Mouse (Mus musculus): ENCODE results near the gene Disp2. TPM values are rescaled to one million over a fixed set of nuclear protein-coding genes. Genes with fewer than 3 reads are reported as not detected.

Gene Disp2
- 65.8 and 79.2 TPM in 2 replicates for polyA plus RNA-seq (2014; fragmentation: Nextera tagmentation; extraction: Ambion mirVana)

- peak within 1 kb of the TSS; percentile 44 for H3K4me3 ChIP-seq (replicated peaks; ENCODE audit: low read length)
- WGBS, result 9% methylated on average over 39 of the region's 39 CpGs
Measured at GRCm38 (mm10) chr2:118779504-118780480, at the start of gene Disp2. Disp2 (plus strand) TSS chr2:118779719.

GRCm38 (mm10) chr2:118729816-118730621, 49.5 kb upstream of the Disp2 start:
- H3K4me3 ChIP-seq (replicated peaks; ENCODE audit: low read length), result no peak overlapping the region
- H3K27ac ChIP-seq, result no peak overlapping the region
- no peak overlapping the region for H3K4me2 ChIP-seq (replicated peaks)
- peaks cover 20% of the 10 kb centered on the region; the same call in 1 of the 2 replicates for H3K27me3 ChIP-seq (ENCODE audit: control insufficient read depth, insufficient read depth, low read length)
- ATAC-seq (ENCODE audit: low FRiP score) (no peak), DNase-seq (ENCODE audit: low spot score) (no peak)
- H3K9ac ChIP-seq, result no peak overlapping the region
- WGBS, result 30% methylated on average over 8 of the region's 8 CpGs
- H3K9me3 ChIP-seq (ENCODE audit: control insufficient read depth, low read length), result no peaks in the 10 kb centered on the region
- no peaks in the 10 kb centered on the region for H3K36me3 ChIP-seq (replicated peaks; ENCODE audit: control insufficient read depth, insufficient read depth)
- H3K4me1 ChIP-seq (replicated peaks; ENCODE audit: control insufficient read depth, insufficient read depth, low read length), result no peaks in the 10 kb centered on the region

More at GRCm38 (mm10) chr2:118779504-118780480, at the start of gene Disp2:
- ATAC-seq (ENCODE audit: low FRiP score), result peak; percentile 94
- H3K4me1 ChIP-seq (replicated peaks; ENCODE audit: control insufficient read depth, insufficient read depth, low read length), result peaks cover 16% of the 10 kb centered on the region
- H3K27ac ChIP-seq, result peak within 1 kb of the TSS; percentile 78
- H3K4me2 ChIP-seq (replicated peaks), result peak within 1 kb of the TSS; percentile 65
- peak within 1 kb of the TSS; percentile 67 for H3K9ac ChIP-seq
- no peaks in the 10 kb centered on the region for H3K9me3 ChIP-seq (ENCODE audit: control insufficient read depth, low read length)
- no peaks in the 10 kb centered on the region for H3K36me3 ChIP-seq (replicated peaks; ENCODE audit: control insufficient read depth, insufficient read depth)
- H3K27me3 ChIP-seq (ENCODE audit: control insufficient read depth, insufficient read depth, low read length), result no peaks in the 10 kb centered on the region
- DNase-seq (ENCODE audit: low spot score), result peak; percentile 96

GRCm38 (mm10) chr2:118730622-118730915, 49.0 kb upstream of the Disp2 start:
- Histone ChIP-seq H3K36me3 (replicated peaks; ENCODE audit: control insufficient read depth, insufficient read depth) (no peaks in the 10 kb centered on the region), H3K4me3 (replicated peaks; ENCODE audit: low read length) (no peak overlapping the region), H3K9ac (no peak overlapping the region), H3K27ac (no peak overlapping the region), H3K4me1 (replicated peaks; ENCODE audit: control insufficient read depth, insufficient read depth, low read length) (no peaks in the 10 kb centered on the region), H3K27me3 (ENCODE audit: control insufficient read depth, insufficient read depth, low read length) (peaks cover 20% of the 10 kb centered on the region; the same call in 1 of the 2 replicates), H3K9me3 (ENCODE audit: control insufficient read depth, low read length) (no peaks in the 10 kb centered on the region), H3K4me2 (replicated peaks) (no peak overlapping the region)
- DNase-seq (ENCODE audit: low spot score), result peak; percentile 54
- WGBS, result 12% methylated on average over 3 of the region's 3 CpGs
- peak; percentile 48; the same call in 1 of the 2 replicates for ATAC-seq (ENCODE audit: low FRiP score)

- peaks cover 20% of the 10 kb centered on the region; the same call in 1 of the 2 replicates for H3K27me3 ChIP-seq (ENCODE audit: control insufficient read depth, insufficient read depth, low read length)
- no peaks in the 10 kb centered on the region for H3K4me1 ChIP-seq (replicated peaks; ENCODE audit: control insufficient read depth, insufficient read depth, low read length)
- no peak overlapping the region for H3K4me2 ChIP-seq (replicated peaks)
- H3K36me3 ChIP-seq (replicated peaks; ENCODE audit: control insufficient read depth, insufficient read depth), result no peaks in the 10 kb centered on the region
- DNase-seq (ENCODE audit: low spot score) (no peak), ATAC-seq (ENCODE audit: low FRiP score) (no peak)
- no peak overlapping the region for H3K9ac ChIP-seq
- H3K27ac ChIP-seq, result no peak overlapping the region
- WGBS, result 79% methylated on average over 5 of the region's 5 CpGs
- H3K9me3 ChIP-seq (ENCODE audit: control insufficient read depth, low read length), result no peaks in the 10 kb centered on the region
- no peak overlapping the region for H3K4me3 ChIP-seq (replicated peaks; ENCODE audit: low read length)
Measured at GRCm38 (mm10) chr2:118731981-118732380, 47.5 kb upstream of the Disp2 start.

GRCm38 (mm10) chr2:118733341-118733740, 46.2 kb upstream of the Disp2 start:
- no peak for DNase-seq (ENCODE audit: low spot score)
- WGBS, result 59% methylated on average over 5 of the region's 5 CpGs
- H3K36me3 ChIP-seq (replicated peaks; ENCODE audit: control insufficient read depth, insufficient read depth), result no peaks in the 10 kb centered on the region

GRCm38 (mm10) chr2:118740341-118740740, 39.2 kb upstream of the Disp2 start:
- Histone ChIP-seq H3K27ac (no peak overlapping the region), H3K9me3 (ENCODE audit: control insufficient read depth, low read length) (no peaks in the 10 kb centered on the region), H3K4me2 (replicated peaks) (no peak overlapping the region), H3K36me3 (replicated peaks; ENCODE audit: control insufficient read depth, insufficient read depth) (no peaks in the 10 kb centered on the region), H3K4me1 (replicated peaks; ENCODE audit: control insufficient read depth, insufficient read depth, low read length) (peaks cover 9% of the 10 kb centered on the region; the same call in 1 of the 2 replicates), H3K27me3 (ENCODE audit: control insufficient read depth, insufficient read depth, low read length) (peaks cover 4% of the 10 kb centered on the region), H3K9ac (no peak overlapping the region), H3K4me3 (replicated peaks; ENCODE audit: low read length) (no peak overlapping the region)
- DNase-seq (ENCODE audit: low spot score) (no peak), ATAC-seq (ENCODE audit: low FRiP score) (no peak)
- 70% methylated on average over 3 of the region's 3 CpGs for WGBS

More at GRCm38 (mm10) chr2:118733341-118733740, 46.2 kb upstream of the Disp2 start:
- ATAC-seq (ENCODE audit: low FRiP score), result no peak
- H3K9ac ChIP-seq, result no peak overlapping the region
- no peaks in the 10 kb centered on the region for H3K9me3 ChIP-seq (ENCODE audit: control insufficient read depth, low read length)
- no peaks in the 10 kb centered on the region for H3K4me1 ChIP-seq (replicated peaks; ENCODE audit: control insufficient read depth, insufficient read depth, low read length)
- H3K27ac ChIP-seq, result no peak overlapping the region
- H3K4me2 ChIP-seq (replicated peaks), result no peak overlapping the region
- H3K4me3 ChIP-seq (replicated peaks; ENCODE audit: low read length), result no peak overlapping the region
- peaks cover 14% of the 10 kb centered on the region; the same call in 1 of the 2 replicates for H3K27me3 ChIP-seq (ENCODE audit: control insufficient read depth, insufficient read depth, low read length)

GRCm38 (mm10) chr2:118741183-118741582, 38.3 kb upstream of the Disp2 start:
- no peak overlapping the region for H3K27ac ChIP-seq

GRCm38 (mm10) chr2:118743261-118743943, 36.1 kb upstream of the Disp2 start:
- no peaks in the 10 kb centered on the region for H3K9me3 ChIP-seq (ENCODE audit: control insufficient read depth, low read length)
- WGBS, result 22% methylated on average over 8 of the region's 8 CpGs
- no peak overlapping the region for H3K27ac ChIP-seq
- no peak overlapping the region for H3K4me3 ChIP-seq (replicated peaks; ENCODE audit: low read length)
- H3K36me3 ChIP-seq (replicated peaks; ENCODE audit: control insufficient read depth, insufficient read depth), result no peaks in the 10 kb centered on the region
- H3K4me2 ChIP-seq (replicated peaks), result no peak overlapping the region; the same call in 1 of the 2 replicates
- H3K9ac ChIP-seq, result no peak overlapping the region
- peaks cover 24% of the 10 kb centered on the region for H3K4me1 ChIP-seq (replicated peaks; ENCODE audit: control insufficient read depth, insufficient read depth, low read length)
- peak; percentile 79 for DNase-seq (ENCODE audit: low spot score)
- H3K27me3 ChIP-seq (ENCODE audit: control insufficient read depth, insufficient read depth, low read length), result peaks cover 4% of the 10 kb centered on the region
- no peak for ATAC-seq (ENCODE audit: low FRiP score)

More at GRCm38 (mm10) chr2:118741183-118741582, 38.3 kb upstream of the Disp2 start:
- Histone ChIP-seq H3K4me1 (replicated peaks; ENCODE audit: control insufficient read depth, insufficient read depth, low read length) (peaks cover 9% of the 10 kb centered on the region; the same call in 1 of the 2 replicates), H3K36me3 (replicated peaks; ENCODE audit: control insufficient read depth, insufficient read depth) (no peaks in the 10 kb centered on the region), H3K4me3 (replicated peaks; ENCODE audit: low read length) (no peak overlapping the region), H3K4me2 (replicated peaks) (no peak overlapping the region), H3K9ac (no peak overlapping the region), H3K27me3 (ENCODE audit: control insufficient read depth, insufficient read depth, low read length) (peaks cover 4% of the 10 kb centered on the region), H3K9me3 (ENCODE audit: control insufficient read depth, low read length) (no peaks in the 10 kb centered on the region)
- DNase-seq (ENCODE audit: low spot score) (no peak), ATAC-seq (ENCODE audit: low FRiP score) (no peak)
- WGBS, result 77% methylated on average over 9 of the region's 9 CpGs
